Mouse (Mus musculus): ENCODE measurements around the gene Cited2.

Cited2 gene

DNA sequence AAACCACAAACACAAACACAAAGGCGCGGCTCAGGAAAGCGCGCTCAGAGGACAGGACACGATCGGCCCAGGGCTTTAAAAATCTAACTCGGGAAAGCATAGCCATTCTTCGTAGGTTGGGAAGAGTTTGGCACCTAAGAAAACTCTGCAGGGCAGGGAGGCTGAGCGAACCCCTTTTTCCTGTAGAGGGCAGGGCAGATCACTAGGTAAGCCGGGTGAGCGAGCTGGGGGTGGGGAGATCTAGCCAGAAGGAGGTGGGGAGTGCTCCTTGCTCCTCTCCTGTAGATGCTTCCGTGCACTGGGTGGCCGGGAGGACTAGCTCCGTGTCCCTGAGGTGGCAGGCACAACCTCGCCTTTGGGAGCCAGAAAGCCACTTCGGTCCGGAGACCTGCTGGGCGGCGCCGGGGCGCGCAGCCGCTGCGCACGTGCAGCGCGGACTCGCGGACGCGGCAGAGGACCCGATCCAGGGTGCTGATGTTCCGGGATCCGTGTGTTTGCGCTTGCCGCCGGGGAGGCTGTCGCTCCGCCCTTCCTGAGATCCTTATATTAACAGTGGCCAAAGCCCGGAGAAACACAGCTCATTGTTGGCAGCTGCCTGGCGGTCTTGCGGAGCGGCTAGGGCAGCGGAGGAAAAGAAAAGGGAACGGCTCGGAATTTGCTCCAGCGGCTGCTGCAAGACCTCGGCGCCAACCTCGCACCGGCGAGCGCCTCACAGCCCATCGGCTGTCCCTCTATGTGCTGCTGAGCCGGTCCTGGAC is at the start of gene Cited2:
Gene Cited2 (plus strand): TSS at position 566 of the 758 bp plus-strand sequence.
- in situ Hi-C loops (cut with MboI; ENCODE audit: low sequenced_read_pairs) = no loop called here

DNA sequence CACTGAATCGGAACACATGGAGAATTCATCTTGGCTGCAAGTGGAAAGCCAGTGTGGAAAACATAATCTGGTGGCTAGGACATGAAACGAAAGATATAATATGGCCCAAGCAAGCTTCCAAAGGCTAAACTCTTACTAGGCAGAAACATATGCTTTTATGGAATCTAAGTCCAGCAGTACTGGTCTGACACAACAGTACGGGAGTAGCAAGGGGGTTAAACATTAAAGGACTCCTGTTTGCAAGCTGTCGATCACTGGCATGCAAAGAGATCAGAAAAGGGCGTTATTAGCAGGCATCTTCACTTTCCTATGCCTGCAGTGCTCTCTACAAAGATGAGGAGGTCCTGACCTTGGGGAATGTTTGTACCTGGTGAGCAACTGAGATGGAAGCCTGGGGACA is 48.6 kb upstream of the Cited2 start:
- in situ Hi-C loops (cut with MboI; ENCODE audit: low sequenced_read_pairs) = no loop called here

DNA sequence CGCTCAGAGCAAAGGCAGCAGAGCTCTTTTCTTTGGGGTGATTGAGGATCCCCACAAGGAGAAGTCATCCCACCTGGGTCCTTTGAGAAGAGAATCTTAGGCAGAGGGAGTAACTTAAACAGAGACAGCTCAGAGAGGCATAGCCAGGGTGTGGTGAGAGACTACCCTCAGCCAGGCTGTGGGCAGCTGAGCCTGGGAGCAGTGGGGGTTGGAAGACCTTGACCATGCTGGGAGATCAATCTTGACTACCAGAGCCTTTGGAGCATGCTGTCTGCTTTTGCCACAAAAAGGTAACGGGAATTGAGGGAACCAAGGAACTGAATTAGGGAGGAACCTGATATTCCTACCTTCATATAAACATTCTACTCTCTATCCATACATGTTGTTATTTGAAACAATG is 48.1 kb upstream of the Cited2 start:
- in situ Hi-C loops (cut with MboI; ENCODE audit: low sequenced_read_pairs) = no loop called here

DNA sequence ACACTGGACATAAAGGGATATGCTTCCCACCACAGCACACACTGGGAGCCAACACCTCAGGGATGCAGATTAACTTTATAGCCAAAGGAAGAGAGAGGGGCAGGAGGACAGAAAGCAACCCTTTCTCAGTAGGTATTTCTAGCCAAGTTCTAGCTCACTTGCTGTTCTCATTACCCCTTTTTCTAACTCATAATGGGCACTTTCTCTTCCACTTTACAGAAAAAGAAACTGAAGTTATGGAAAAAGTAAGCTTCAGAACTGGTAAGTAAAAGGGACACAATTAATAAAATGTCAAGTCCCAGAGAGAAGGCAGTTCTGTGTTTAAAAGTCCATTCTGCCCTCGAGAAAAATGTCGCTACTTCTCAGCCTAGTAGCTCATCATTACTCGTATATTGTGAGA is 46.6 kb upstream of the Cited2 start:
- in situ Hi-C loops (cut with MboI; ENCODE audit: low sequenced_read_pairs) = no loop called here

DNA sequence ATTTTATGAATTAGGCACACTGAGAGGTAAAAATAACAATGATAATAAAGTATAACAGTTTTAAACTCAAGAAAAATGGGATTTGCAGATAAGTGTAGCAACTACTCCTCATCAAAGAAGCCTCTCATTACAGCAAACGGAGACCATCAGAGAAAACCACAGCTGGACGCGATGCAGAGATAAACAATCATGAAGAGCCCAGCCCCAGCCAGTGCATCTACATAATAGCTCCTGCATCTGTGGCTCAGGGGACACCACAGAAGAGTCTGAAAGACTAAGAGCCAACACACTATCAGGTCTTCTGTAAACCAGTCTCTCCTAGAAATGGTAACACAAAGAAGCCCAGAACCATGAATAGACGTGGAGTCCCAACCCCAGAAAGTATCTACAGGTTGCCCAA is 45.7 kb upstream of the Cited2 start:
- in situ Hi-C loops (cut with MboI; ENCODE audit: low sequenced_read_pairs) = no loop called here

DNA sequence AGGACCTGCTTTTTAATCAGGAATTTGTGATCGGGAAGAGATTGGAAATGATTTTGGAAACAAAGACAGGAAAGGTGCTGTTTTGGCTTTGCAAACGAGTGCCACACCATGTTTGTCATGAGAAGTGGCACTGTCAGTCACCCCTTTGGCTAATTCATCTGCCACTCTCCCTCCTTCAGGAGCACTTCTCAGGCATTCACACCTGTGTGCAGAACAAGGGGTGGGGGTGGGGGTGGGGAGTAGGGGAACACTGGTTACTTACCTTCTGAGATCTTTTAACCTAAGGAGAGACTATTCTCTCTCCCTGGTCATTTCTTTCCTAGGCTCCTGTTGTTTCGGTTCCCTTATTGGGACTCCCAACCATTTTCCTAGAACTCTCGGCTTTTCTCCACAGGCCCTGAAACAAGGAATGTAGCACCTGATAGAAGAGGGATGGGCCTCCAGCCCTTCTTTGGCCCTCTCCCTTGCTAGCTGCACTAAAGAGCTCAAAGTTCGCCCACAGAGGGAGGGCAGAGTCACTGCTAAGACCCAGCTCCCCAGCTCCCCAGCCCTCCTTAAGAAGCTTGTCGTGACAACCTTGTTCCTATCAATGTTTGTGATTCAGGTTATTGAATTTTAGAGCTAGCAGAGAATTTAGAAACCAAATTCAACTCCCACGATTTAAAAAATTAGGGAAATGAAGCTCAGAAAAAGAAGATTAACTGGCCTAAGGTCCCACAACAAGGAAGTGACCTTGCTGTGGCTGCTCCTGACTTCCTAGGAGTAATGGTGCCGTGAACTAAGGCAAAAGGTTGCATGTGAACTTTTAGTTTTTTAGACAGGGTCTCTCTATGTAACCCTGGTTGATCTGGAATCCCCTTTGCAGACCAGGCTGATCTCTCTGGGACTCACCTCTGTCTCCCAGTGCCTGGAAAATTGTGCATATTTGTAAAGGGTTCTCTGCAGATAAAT is 42.3 kb upstream of the Cited2 start:
- in situ Hi-C loops (cut with MboI; ENCODE audit: low sequenced_read_pairs) = no loop called here

DNA sequence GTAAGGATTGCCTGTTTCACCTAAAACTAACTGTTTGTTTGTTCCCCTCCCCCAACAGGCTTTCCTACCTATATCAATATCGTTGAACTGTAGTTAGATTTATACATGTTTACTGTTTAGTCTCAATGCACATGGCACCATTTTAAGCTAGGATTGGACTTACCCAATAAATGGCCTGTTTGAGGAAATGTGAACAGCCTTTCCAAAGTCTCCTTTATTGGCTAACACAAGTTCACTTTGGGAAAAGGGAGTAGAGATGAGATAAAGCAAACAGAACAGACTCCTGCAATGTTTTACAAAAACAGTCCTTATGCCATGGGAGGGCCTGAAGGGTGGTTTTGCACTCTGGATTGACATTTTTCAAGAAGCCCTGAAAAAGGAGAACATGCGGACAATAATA is 41.6 kb upstream of the Cited2 start:
- in situ Hi-C loops (cut with MboI; ENCODE audit: low sequenced_read_pairs) = no loop called here

DNA sequence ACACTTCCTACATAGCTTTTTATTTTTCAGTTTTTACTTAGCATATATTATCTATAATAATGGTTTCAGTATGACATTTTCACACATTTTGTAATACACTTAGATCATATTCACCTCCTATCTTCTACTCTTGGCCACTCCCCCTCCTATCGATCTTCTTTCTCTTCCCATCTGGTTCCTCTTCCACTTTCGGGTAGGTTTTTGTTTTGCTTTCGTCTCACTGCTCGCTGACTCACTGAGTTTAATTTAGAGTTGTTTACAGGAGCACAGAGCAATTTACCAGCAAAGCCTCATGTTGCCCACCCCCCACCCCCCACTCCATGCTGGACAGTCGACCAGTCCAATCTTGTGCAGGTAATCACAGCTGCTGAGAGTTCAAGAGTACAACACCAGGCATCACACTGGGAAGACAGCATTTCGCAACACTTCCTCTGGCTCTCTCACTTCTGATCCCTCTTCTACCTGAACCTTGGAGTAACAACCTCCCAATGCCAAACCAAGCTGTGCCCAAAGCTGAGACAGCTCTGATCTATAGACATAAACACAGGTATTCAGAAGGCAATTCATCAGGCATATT is 39.1 kb upstream of the Cited2 start:
- in situ Hi-C loops (cut with MboI; ENCODE audit: low sequenced_read_pairs) = no loop called here

DNA sequence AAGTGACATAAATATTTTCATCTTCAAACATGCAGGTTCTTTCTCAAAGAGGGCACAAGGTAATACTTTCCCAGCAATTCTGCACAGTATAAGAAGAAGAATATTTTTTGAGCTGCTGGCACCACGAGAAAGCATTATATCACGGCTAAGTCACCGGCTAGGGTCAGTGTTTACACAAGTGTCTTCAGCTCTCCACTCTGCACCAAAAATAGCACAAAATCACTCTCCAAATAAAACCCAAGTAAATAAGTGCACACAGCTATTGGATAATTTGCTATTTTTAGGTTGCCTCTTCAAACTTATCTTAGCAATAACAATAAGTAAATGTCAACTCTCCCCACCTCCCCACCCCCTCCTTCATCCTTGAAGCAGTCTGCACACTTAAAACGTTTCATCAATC is 33.2 kb upstream of the Cited2 start:
- in situ Hi-C loops (cut with MboI; ENCODE audit: low sequenced_read_pairs) = no loop called here

DNA sequence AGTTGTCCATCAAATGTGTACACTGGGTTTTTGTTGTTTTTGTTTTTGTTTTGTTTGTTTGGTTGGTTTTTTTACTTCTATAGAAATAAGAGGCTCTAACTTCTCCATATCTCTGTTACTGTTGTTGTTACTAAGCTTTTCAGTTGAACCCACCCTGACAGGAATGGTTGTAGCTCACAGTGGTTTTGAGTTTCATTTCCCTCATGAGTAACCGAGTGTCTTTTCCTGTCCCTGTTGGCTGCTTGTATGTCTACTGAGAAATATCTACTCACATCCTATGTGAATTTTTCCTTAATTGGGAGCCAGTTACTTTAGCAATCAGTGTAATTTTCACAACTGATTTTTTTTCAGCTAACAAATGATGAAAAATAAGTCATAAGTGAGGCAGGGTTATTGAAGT is 31.3 kb upstream of the Cited2 start:
- in situ Hi-C loops (cut with MboI; ENCODE audit: low sequenced_read_pairs) = no loop called here

DNA sequence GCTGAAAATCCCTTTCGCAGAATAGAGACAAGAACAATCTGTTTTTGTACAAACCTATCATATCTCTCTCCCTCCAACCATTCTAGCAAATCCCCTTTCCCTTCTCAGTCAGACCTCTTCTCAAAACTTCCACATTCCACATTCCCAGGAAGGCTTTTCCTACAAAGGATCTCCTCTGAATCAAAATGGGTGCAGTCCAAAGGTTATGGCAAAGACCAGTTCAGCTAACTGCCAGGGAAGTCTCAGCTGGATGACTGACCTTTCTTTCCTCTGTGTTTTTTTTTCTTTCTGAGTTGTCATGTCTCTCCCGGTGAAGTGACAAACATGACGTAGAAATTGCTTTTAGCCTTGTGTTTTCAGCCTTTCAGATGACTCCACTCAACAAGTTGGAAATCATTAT is 27.2 kb upstream of the Cited2 start:
- in situ Hi-C loops (cut with MboI; ENCODE audit: low sequenced_read_pairs) = no loop called here

DNA sequence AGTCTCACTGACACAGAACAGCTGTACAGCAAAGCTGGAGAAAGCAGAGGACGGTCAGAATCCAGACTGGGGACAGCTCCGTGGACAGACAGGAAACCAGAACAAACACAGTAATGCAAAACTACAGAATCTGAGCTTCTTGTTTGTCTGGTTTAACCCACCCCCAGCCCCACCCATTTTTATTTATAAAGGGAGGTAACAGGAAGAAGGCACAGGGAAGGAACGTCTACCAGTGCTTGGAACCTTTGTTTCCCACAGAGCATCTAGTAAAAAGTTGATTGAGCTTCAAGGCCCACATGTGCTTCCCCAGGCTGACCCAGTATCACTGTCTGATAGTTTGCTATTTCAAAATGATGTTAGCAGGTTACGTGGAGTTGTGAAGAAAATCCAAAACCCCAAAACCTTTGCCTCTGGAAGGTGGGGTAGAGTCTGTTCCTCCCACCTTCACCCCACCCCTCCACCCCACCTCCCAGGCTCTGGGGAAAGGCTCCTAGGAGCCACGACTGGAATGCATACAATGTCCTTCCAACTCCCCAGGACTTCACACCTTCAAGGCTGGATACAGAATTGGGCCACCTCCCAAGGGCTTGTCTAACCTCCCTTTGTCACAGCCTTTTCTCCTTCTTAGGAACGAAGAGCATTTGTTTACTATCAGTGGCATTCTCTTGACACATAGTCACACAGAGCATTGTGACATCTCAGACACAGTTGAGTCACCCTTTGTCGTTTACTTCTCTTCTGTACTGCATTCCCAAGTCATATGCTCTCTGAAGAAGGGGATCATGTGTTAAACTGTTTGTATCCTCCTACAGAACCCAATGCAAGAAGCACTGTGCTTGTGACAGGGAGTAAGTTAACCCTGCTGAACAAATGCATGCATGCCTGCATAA is 25.4 kb upstream of the Cited2 start:
- in situ Hi-C loops (cut with MboI; ENCODE audit: low sequenced_read_pairs) = no loop called here

DNA sequence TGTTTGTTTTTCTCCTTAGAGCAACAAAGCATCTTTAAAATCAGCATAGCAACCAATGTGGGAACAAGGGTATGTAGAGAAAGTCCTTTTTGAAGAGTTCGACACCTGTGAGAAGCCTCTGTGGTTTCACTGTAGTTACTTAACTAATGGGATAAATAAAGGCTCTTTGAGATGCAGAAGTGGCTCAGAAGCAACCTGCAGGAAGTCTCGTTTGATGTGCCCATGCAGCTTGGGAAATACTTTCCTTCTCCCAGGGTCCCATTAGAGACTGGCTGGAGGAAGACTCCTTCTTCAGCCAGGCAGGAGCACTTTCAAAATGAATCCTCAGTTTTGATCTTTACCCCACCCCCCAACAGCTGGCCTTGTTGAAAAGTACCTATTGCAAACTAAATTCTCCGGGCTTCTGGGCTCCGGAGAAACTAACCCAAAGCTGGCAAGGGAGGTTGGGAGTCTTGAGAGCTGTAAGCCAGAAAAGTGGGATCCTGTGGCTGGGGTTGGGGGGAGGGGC is 17.5 kb upstream of the Cited2 start:
- in situ Hi-C loops (cut with MboI; ENCODE audit: low sequenced_read_pairs) = no loop called here

DNA sequence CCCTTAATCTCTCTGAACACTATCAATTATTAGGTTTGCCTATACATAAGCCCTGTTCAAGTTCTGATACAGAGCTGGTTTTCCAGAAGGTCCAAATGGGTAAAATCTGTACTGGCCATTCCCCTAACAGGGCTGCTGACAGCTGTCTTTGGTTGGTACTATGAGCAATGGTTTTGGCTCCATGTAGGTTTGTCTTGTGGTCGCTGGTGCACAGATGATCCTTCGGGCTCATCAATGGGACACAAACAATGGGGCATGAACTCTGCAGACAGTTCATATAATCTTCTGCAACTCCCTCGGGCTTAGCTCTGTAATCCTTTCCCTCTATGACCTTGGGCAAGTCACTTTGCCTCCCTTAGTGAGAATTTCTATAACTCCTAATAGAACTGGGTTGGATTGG is 12.3 kb upstream of the Cited2 start:
- in situ Hi-C loops (cut with MboI; ENCODE audit: low sequenced_read_pairs) = loop anchor here (10.0 kb wide), 1 partner anchor 46 kb away; no protein-coding TSS in a partner anchor

DNA sequence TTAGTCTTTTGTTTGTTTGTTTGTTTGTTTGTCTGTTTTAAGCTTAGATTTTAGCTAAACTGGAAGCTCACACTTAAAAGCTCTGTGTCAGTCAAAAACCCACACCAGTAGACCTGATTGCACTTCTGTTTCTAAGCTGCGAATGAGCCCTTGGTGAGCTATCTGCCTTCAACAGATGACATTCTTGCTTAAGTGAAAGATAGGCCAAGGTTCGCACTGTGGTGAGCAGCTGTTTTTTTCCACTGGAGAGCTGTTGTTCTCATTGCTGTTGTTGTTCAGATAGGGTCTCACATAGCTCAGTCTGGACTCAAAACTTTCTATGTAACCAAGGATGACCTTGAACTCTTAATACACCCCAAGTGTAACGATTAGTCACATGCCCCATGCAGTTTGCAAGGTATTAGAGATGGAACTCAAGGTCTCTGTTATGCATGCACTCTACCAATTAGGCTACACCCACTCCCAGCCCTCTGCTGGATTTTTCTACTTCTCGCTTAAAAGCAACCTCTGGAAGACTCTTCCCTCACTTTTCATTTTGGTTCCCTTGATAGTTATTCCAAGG is 3.9 kb upstream of the Cited2 start:
- in situ Hi-C loops (cut with MboI; ENCODE audit: low sequenced_read_pairs) = loop anchor here (10.0 kb wide), 1 partner anchor 54 kb away; no protein-coding TSS in a partner anchor

DNA sequence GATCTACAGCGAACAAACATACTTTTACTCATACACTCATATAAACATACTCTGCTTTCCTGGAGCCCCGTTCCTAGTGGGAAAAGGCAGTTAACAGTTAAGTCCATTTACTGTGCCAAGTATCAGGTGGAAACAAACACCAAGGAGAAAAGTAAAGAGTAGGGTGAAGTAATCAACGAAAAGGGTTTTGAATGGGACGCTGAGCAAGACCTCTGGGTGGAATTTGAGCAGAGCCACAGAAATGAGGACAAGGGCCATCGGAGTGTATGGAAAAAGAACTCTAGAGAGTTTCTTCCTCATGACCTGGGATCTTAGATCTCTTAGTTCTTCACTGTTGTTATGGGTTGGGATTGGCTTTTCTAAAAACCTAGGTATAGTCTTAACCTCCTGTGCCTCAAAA is 3.4 kb upstream of the Cited2 start:
- in situ Hi-C loops (cut with MboI; ENCODE audit: low sequenced_read_pairs) = loop anchor here (10.0 kb wide), 1 partner anchor 55 kb away; no protein-coding TSS in a partner anchor

DNA sequence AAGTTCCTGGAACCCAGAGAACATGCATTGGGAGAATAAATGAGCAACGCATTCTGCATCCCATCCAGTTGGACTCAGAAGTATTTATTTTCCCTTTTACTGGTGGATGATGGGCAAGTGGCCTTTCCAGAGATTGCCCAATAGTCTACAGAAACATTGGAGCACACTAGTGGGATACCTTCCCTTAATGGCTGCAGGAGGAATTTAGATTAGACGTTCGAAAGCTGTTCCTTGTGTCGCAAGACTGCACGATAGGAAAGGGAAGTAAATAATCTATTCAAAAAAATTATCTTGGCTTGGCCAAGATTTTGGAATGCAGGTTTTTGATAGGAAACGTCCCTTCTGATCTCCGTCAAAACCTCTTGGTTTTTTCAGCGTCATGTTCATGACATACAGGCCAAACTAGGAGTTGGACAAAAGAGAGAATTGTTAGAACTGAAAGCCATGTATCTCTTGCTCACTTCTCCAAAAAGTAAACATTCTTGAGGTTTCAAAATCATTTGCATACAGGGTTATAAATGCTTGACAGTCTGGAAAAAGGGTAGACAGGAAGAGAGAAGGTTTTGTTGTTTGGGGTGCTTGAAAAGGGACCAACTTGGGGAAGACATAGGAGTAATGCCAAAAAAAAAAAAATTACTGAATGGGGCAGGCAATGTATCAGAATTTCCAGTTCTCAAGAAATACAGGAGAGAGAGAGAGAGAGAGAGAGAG is 2.0 kb upstream of the Cited2 start:
- in situ Hi-C loops (cut with MboI; ENCODE audit: low sequenced_read_pairs) = no loop called here

DNA sequence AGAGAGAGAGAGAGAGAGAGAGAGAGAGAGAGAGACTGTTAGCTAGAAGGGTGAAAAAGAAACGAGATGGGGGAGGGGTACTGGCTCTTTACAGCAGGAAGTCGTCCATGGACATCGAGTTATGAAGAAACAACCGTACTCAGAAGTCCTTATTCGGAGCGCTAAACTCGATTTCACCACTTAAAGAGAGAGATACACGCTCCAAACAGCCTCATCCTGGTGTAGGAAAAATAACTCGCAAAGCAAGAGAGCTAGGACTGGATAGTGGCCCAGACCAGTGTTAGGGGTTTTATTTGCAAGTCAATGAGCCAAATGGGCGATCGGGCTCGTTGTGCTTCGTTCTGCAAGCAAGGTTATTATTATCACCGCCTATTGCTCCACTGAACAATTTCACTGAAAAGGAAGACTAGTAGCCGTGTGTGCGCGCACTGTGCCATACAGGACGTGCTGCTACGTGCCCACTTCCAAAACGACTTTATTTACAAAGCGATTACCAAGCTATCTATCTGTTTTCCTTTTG is 1.4 kb upstream of the Cited2 start:
- in situ Hi-C loops (cut with MboI; ENCODE audit: low sequenced_read_pairs) = no loop called here

DNA sequence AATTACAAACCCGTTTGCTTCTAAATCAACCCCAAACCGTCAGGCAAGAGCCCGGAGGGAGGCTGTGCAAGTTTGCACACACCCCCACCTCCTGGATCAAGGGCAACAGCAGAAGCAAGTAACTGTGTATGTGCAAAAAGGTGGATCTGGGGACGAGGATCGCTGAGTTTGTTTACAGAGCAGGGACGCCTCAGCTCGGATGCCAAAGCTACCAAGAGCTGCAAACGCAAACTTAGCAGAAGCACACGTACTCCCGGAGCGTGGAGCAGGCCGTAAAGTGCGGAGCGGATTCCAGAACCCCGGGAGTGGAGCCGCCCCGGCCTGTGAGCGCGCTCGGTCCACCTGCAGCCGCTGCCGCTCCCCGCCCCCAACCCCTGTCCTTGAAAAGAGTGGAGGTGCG is 860 bp upstream of the Cited2 start:
- in situ Hi-C loops (cut with MboI; ENCODE audit: low sequenced_read_pairs) = no loop called here
